Mouse (Mus musculus) cerebellum, postnatal 10 days (tissue): ENCODE results near the gene Gm20388.

Source experiments
- DNase-seq, 2 experiments: peaks; one replicate each; pipeline ENCODE4 v3.0.0; 2021; ENCODE audit warnings: mixed read lengths in 2 of 2

Gm20388 gene

DNA sequence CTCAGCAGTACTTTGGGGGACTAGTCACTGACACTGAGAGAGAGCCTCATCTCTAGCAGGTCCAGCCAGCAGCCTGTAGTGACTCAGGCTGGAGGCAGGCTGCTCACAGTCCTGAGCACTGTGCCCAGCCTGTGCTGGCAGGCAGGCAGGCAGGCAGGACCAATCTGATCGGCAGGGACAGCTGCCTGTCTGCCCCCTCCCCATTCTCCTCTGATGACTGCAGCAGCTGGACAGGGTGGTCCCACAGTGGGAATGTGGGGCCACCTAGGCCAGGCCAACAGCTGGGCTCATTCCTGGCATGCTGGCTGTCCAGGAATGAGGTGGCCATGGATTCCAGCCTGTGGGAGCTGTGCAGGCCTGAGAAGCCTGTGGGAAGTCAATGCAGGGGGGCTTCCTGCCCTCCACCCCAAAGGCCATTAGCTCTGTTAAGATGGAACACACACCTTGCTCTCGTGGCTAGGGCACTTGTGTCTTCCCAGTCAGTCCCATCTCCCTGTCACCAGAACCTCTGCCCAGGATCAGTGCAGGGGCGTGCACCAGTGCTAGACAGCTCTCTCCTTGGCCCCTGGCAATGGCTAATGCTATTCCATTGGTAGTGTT lies 2940.1 kb downstream of the Gm20388 start:
- peak; percentile 52 for DNase-seq

- peak; percentile 86 to 90 for DNase-seq
These were observed 2941.3 kb downstream of the Gm20388 start for GRCm38 (mm10) chr8:122851692-122852545.

DNA sequence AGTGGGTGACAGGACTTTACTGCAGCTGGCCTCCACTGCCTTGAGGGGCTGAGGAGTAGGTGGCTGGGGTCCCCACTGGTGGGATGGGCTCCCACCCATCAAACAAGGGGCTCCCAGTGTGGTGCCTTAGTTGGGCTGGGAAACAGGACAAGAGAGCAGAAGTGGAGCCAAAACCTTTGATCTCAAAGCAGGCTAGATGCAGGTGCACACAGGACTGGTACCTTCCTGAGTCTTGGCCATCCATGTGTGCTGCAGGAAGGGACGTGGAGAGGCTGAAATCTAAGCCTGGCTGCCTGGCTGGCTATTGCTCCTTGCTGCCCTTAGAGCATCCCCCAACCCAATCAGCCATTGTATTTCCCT lies 2941.9 kb downstream of the Gm20388 start:
- DNase-seq: no peak

DNA sequence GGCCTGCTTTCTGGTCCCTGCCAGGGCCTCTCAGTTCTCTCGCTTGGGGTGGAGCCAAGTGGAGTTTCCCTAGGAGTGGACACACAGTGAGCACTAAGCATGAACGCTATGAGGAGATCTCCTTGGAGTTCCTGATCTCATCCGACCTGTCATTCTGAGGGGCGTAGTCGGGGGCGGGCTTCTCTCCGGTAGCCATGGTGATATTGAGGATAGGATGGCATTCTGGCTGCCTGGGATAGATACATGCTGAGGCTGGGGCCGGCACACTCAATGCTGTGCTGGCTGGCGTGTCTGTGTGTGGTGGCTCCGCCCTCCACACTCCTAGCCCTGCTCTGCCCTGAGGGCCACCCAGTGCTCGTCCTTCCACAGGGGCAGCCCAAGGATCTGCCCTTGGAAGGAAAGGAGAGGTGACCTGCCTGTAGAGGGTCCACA lies 2942.7 kb downstream of the Gm20388 start:
- peak; percentile 80 to 82 for DNase-seq

- DNase-seq: peak in 1 of 2 experiments; percentile 34
These were observed 2943.7 kb downstream of the Gm20388 start for GRCm38 (mm10) chr8:122854388-122854787.

DNA sequence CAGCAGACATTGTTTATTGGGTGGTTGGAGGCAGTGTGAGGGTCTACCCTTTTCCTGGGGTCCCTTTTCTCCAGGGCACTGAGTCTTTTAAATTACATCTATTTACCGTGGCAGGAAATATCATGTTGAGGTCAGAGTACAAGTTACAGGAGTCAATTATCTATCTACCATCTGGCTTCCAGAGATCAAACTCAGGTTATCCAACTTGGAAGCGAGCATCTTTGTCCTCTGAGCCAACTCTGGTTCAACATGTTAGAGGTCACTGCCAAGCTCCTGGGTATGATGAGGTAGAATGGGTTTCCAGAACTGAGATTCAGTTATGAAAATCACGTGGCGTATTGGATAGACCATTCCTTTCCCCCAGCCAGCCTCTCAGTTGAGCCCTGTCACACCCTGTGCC lies 2944.5 kb downstream of the Gm20388 start:
- no peak for DNase-seq

GRCm38 (mm10) chr8:122856288-122856687 lies 2945.6 kb downstream of the Gm20388 start:
- no peak for DNase-seq

GRCm38 (mm10) chr8:122859843-122860242 lies 2949.2 kb downstream of the Gm20388 start:
- no peak for DNase-seq

- DNase-seq: no peak
These were observed 2954.1 kb downstream of the Gm20388 start for GRCm38 (mm10) chr8:122864719-122865129.

DNA sequence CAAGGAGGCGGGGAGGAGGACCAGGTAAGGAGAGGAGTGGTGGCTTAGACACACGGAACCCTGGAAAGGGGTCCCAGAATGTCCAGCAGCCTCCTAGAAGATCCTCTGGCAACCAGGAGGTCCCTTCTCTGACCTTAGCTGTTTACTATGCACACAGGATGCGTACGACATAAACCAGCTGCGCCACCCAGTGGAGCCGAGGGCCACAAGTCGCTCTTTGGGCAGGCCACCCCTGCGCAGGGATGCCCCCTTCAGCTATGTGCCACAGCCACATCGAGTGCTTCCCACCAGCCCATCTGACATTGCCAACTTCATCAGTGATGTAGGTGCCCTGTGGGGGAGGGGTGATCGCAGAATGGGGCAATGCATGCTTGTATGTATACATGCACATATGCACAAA lies 2954.8 kb downstream of the Gm20388 start:
- DNase-seq: peak; percentile 55 to 57

DNA sequence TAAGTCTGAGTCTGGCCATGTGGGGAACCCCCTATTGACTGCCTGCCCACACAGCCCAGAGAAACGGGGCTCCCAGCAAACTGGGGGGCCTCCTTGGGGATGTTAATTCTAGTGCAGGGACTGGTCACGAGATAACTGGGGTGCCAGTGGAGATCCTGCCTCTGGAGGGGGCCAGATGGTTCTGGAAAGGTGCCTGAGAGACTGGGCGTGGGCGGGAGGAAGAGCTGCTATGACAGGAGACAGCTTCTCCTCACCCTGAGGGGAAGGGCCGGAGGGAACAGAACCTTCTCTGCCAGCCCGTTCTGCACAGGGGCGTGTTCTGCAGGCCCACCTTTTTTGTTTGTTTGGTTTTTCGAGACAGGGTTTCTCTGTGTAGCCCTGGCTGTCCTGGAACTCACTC lies 2955.6 kb downstream of the Gm20388 start:
- DNase-seq: no peak

DNA sequence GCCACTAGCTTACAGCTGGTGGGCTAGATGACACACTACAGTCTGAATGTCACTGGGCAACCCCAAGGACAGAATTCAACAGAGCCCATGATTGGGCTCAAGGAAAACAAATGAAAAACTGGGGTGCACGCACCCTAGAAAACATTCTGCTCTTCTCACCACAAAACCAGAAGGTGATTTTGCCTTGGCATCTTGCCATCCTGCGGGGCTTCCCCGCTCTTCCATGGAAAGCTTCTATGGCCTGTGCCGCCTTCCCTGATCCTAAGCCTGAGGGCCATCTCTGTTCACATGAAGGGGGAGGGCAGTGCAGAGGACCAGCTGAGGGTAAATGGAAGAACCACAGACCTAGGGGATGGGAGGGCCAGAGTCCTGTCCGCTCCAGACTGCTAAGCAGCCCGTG lies 2957.3 kb downstream of the Gm20388 start:
- DNase-seq: peak; percentile 43 to 62

- peak; percentile 72 for DNase-seq
These were observed 2959.8 kb downstream of the Gm20388 start for GRCm38 (mm10) chr8:122870377-122870863.

GRCm38 (mm10) chr8:122871663-122872062 lies 2961.0 kb downstream of the Gm20388 start:
- DNase-seq: no peak

DNA sequence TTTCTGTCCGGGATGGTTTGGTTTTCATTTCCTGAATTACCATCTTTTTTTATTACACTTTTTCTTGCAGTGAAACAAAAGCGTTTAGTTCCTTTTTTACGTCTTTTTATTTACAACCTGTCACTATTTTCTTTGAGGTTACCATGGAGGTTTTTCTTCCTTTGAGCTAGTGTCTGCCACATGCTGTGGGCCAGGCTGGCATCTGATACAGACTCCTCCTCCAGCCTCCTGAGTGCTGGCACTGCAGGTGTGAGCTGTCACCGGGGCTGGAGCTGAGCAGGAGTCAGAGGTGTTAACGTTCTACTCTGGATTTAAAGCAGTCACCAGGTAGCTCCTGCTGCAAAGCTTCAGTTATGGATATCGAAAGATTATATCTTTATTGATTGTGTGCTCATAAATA lies 2962.5 kb downstream of the Gm20388 start:
- DNase-seq: peak; percentile 70 to 74

GRCm38 (mm10) chr8:122875186-122875585 lies 2964.5 kb downstream of the Gm20388 start:
- no peak for DNase-seq

DNA sequence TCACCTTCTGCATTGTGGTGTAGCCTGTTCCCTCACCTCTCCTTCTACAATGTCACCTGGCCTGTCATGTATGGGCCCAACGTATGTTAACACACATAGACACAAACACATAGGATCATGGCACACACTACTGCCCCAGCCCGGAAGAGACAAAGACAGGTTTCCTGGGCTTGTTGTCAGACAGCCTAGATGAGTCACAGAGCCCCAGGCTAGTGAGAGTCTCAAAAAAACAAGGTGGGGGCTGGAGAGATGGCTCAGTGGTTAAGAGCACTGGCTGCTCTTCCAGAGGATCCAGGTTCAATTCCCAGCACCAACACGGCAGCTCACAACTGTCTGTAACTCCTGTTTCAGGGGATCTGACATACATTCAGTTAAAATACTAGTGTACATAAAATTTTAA lies 2967.6 kb downstream of the Gm20388 start:
- DNase-seq: no peak

DNA sequence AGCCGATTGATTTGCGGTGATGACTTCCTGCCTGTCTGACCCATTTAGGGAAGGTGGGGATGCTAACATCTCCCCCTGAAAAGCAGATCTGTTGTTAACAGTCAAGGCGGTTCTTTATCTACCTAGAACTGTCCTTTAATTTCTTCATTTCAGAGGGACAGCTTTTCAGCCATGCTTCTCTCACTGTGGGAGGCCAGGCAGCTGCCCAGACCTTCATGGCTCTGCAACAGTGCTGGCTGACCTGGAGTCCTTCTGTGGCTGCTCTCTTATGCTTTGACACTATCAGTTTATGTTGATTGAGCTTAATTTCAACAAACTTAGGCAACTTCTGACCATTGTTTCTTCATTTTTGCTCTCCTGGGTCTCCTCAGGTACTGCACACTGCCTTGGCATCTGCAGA lies 2969.7 kb downstream of the Gm20388 start:
- DNase-seq: peak; percentile 75 to 76

GRCm38 (mm10) chr8:122883671-122884070 lies 2973.0 kb downstream of the Gm20388 start:
- DNase-seq: no peak

GRCm38 (mm10) chr8:122891440-122891839 lies 2980.8 kb downstream of the Gm20388 start:
- DNase-seq: no peak

GRCm38 (mm10) chr8:122893451-122893850 lies 2982.8 kb downstream of the Gm20388 start:
- no peak for DNase-seq

DNA sequence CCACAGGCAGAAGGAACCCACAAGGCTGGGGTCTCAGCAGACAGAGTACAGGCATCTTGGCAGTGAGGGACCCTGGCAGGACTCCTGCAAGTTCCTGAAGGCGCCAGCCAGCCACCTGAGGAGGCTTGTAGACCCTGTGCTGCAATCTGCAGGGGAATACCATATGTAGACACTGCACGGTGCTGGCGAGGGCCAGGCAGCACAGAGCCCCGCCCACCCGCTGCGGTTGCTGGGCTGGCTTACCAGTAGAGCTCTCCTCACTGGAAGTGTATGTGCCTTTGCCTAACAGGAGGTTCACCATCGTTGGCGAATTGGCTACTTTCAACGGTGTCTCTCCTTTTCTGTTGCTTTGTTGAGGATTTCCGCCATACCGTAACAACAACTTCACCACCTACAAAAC lies 2985.7 kb downstream of the Gm20388 start:
- DNase-seq: no peak

DNA sequence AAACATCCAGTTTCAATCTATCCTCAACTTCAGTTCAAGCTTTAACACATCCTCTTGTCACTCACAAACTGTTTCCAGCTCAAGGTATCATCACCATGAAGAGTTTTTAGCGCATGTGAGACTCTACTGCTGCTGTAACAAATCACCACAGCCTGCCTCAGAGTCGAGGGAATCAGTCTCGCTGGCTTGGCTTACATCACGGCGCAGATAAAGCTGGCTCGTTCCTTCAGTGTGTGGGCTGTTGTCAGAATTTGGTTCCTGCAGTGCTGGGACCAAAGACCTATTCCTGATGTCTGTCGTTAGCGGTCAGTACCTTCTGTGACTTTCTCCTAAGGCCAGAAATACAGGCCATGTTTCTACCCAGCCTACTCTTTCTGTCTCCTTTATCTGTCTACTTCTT lies 2986.6 kb downstream of the Gm20388 start:
- DNase-seq: no peak

GRCm38 (mm10) chr8:122898018-122898417 lies 2987.4 kb downstream of the Gm20388 start:
- no peak for DNase-seq
